Comparison of ENCODE assay signal across 10 mouse cellular contexts in the genomic region with DNA sequence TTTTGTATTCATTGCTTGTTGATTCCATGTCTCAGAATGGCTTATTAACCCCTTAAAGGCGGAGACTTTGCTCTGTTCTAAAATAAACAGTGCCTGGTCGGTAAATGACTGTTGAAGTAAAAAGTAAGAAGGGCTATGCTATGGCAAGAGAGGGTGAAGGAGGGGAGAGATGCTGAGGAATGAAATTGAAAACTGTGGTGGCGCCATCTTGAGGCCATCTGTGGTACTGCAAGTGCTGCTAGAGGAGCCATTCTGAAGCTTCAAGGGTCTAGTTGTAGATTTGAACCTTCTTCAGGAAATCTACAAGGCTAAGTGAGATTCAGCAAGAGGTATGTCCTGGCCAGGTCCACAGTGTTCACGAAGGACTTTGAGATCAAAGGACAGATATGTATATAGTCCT. TPM values are rescaled to one million over a fixed set of nuclear protein-coding genes. Genes with fewer than 3 reads are reported as not detected.
DNase-seq lines count a peak whose midpoint lies in the region; ATAC-seq and TF ChIP-seq lines count a peak whose summit lies in the region.
"Had no signal": no experiment of that assay in that cellular context is flagged by ENCODE, and none has a peak within 500 bp of the region (broad histone marks: within the 10 kb centered on the region; RNA-seq: fewer than 3 reads in every experiment).

No protein-coding gene starts in this region.

- WGBS in heart, adult 2 months: 20% methylated on average over 4 of the region's 4 CpGs
- 14% methylated on average over 4 of the region's 4 CpGs for WGBS in heart, embryonic 10.5 days
- whole genome bisulfite sequencing in embryonic facial prominence, embryonic 11.5 days: 5% methylated on average over 4 of the region's 4 CpGs

- no peak for TF ChIP-seq POLR2A in heart, adult 2 months (IDR thresholded peaks at IDR 0.05; ENCODE audit: insufficient read depth, low read depth, low read length)

- H3K36me3 ChIP-seq in heart, adult 2 months (ENCODE audit: control insufficient read depth, insufficient read depth, low read length): no peaks in the 10 kb centered on the region
- peaks cover 34% of the 10 kb centered on the region; the same call in 1 of the 2 replicates for H3K36me3 ChIP-seq in heart, embryonic 10.5 days
- no peaks in the 10 kb centered on the region for H3K36me3 ChIP-seq in embryonic facial prominence, embryonic 11.5 days (replicated peaks; ENCODE audit: control insufficient read depth, insufficient read depth, low read depth, low read length)

- TF ChIP-seq CTCF in heart, adult 2 months (IDR thresholded peaks at IDR 0.05): no peak

- no peak for ATAC-seq in embryonic facial prominence, embryonic 11.5 days (replicated peaks; ENCODE audit: insufficient number of reproducible peaks, low FRiP score, low TSS enrichment, low read depth)
- ATAC-seq in megakaryocyte, adult 5-6 weeks (ENCODE audit: poor library complexity, severe bottlenecking): peak; percentile 54

- H3K27ac ChIP-seq in heart, adult 2 months: no peak overlapping the region
- H3K27ac ChIP-seq in heart, embryonic 10.5 days: no peak overlapping the region
- H3K27ac ChIP-seq in embryonic facial prominence, embryonic 11.5 days (replicated peaks; ENCODE audit: low read depth, low read length): no peak overlapping the region
- H3K27ac ChIP-seq: embryonic facial prominence, embryonic 15.5 days; lung, embryonic 15.5 days had no signal

- H3K4me2 ChIP-seq in embryonic facial prominence, embryonic 11.5 days (ENCODE audit: low read depth, low read length): no peak overlapping the region
- H3K4me2 ChIP-seq: embryonic facial prominence, embryonic 15.5 days; lung, embryonic 15.5 days had no signal

- TF ChIP-seq EP300 in heart, adult 2 months (IDR thresholded peaks at IDR 0.05; ENCODE audit: insufficient read depth, low read depth, low read length): no peak

- peaks cover under 1% of the 10 kb centered on the region for H3K4me1 ChIP-seq in heart, adult 2 months (ENCODE audit: control insufficient read depth, insufficient read depth, low read length)
- peaks cover 6% of the 10 kb centered on the region; the same call in 1 of the 2 replicates for H3K4me1 ChIP-seq in heart, embryonic 10.5 days
- H3K4me1 ChIP-seq in embryonic facial prominence, embryonic 11.5 days (ENCODE audit: control insufficient read depth, insufficient read depth, low read length): no peaks in the 10 kb centered on the region; the same call in 1 of the 2 replicates
- H3K4me1 ChIP-seq: lung, embryonic 15.5 days had no signal

- peak; percentile 31 to 73 for DNase-seq in heart, adult 2 months
- DNase-seq in heart, embryonic 10.5 days (ENCODE audit: low spot score): no peak
- DNase-seq in CD4-positive helper T cell, adult 2 months (ENCODE audit: low read depth, low spot score): peak; percentile 16
- DNase-seq in adrenal gland, postnatal 36 days: peak; percentile 48 to 67
- peak; percentile 77 for DNase-seq in embryonic facial prominence, embryonic 11.5 days (ENCODE audit: low spot score)
- DNase-seq in layer of hippocampus, adult 18-20 months (ENCODE audit: low spot score in 2 of 2): peak; percentile 61 to 84
- peak; percentile 44 for DNase-seq in testis, postnatal 14 days (ENCODE audit: low spot score)

- no peak overlapping the region for H3K9ac ChIP-seq in heart, adult 2 months (ENCODE audit: low read depth, low read length)
- H3K9ac ChIP-seq in embryonic facial prominence, embryonic 11.5 days (replicated peaks; ENCODE audit: low read length): no peak overlapping the region
- H3K9ac ChIP-seq: embryonic facial prominence, embryonic 15.5 days; lung, embryonic 15.5 days had no signal

- no peak overlapping the region for H3K4me3 ChIP-seq in heart, adult 2 months
- H3K4me3 ChIP-seq in heart, embryonic 10.5 days: no peak overlapping the region
- H3K4me3 ChIP-seq in embryonic facial prominence, embryonic 11.5 days (ENCODE audit: low read depth, low read length): no peak overlapping the region
- H3K4me3 ChIP-seq: embryonic facial prominence, embryonic 15.5 days; lung, embryonic 15.5 days had no signal

- intact Hi-C loops in heart, adult 2 months (cut with DNase I): loop anchor here (2.0 to 5.0 kb wide), 2 partner anchors 62 to 188 kb away; no protein-coding TSS in a partner anchor

- no peaks in the 10 kb centered on the region for H3K9me3 ChIP-seq in heart, embryonic 10.5 days
- no peaks in the 10 kb centered on the region for H3K9me3 ChIP-seq in embryonic facial prominence, embryonic 11.5 days (replicated peaks; ENCODE audit: control insufficient read depth, low read length)
- H3K9me3 ChIP-seq: embryonic facial prominence, embryonic 15.5 days; lung, embryonic 15.5 days had no signal

- H3K79me2 ChIP-seq in heart, adult 2 months (replicated peaks; ENCODE audit: control insufficient read depth, insufficient read depth, low read length): no peaks in the 10 kb centered on the region

- no peaks in the 10 kb centered on the region for H3K27me3 ChIP-seq in heart, adult 2 months (ENCODE audit: control insufficient read depth, insufficient read depth, low read length)
- peaks cover 43% of the 10 kb centered on the region for H3K27me3 ChIP-seq in heart, embryonic 10.5 days (ENCODE audit: insufficient read depth, poor library complexity, severe bottlenecking)
- no peaks in the 10 kb centered on the region for H3K27me3 ChIP-seq in embryonic facial prominence, embryonic 11.5 days (ENCODE audit: control insufficient read depth, insufficient read depth, low read length)
- H3K27me3 ChIP-seq: lung, embryonic 15.5 days had no signal

RNA-seq across cellular contexts. Expression of gene Shank3, which starts 30.9 kb away (rescaled TPM):
- total RNA-seq in heart, adult 2 months (2021): 10 to 100 TPM; 44.3 to 52.2 TPM
- polyA plus RNA-seq in heart, adult 2 months (2012; rRNA removed): 29.6 and 31.0 TPM in 2 replicates
- polyA plus RNA-seq in heart, embryonic 10.5 days (2016; fragmentation: Nextera tagmentation; extraction: Ambion mirVana): 2.1 and 2.6 TPM in 2 replicates
- total RNA-seq in adrenal gland, postnatal 36 days (2021): 10 to 100 TPM; 30.7 to 51.0 TPM
- polyA plus RNA-seq in embryonic facial prominence, embryonic 11.5 days (2014; fragmentation: Nextera tagmentation; extraction: Ambion mirVana): 1.5 and 1.6 TPM in 2 replicates
- 100 to 1,000 TPM; 232 to 243 TPM for total RNA-seq in layer of hippocampus, adult 18-20 months (2021)
- total RNA-seq in megakaryocyte, adult 5-6 weeks (2015): 0.09 and 0.11 TPM in 2 replicates
- not detected in 2 replicates for total RNA-seq in megakaryocyte, adult 5-6 weeks (2017)

RNA-seq across cellular contexts. Expression of gene Acr, which starts 37.8 kb away (rescaled TPM):
- total RNA-seq in heart, adult 2 months (2021): under 1 TPM in 1 of 2 experiments, not detected in 1; 0.57 TPM
- 1.4 and 1.6 TPM in 2 replicates for polyA plus RNA-seq in heart, adult 2 months (2012; rRNA removed)
- 0.16 and 0.17 TPM in 2 replicates for polyA plus RNA-seq in heart, embryonic 10.5 days (2016; fragmentation: Nextera tagmentation; extraction: Ambion mirVana)
- not detected for total RNA-seq in adrenal gland, postnatal 36 days (2021)
- polyA plus RNA-seq in embryonic facial prominence, embryonic 11.5 days (2014; fragmentation: Nextera tagmentation; extraction: Ambion mirVana): 0.24 TPM in 1 of 2 replicates, not detected in the other
- total RNA-seq in layer of hippocampus, adult 18-20 months (2021): 1 to 10 TPM in 1 of 2 experiments, under 1 TPM in 1; 0.66 to 1.0 TPM
- total RNA-seq in megakaryocyte, adult 5-6 weeks (2015): not detected in 2 replicates
- not detected in 2 replicates for total RNA-seq in megakaryocyte, adult 5-6 weeks (2017)

RNA-seq across cellular contexts. Expression of gene Arsa, which starts 53.1 kb away (rescaled TPM):
- 10 to 100 TPM; 11.1 to 13.5 TPM for total RNA-seq in heart, adult 2 months (2021)
- polyA plus RNA-seq in heart, adult 2 months (2012; rRNA removed): 19.5 and 22.1 TPM in 2 replicates
- 14.2 and 14.3 TPM in 2 replicates for polyA plus RNA-seq in heart, embryonic 10.5 days (2016; fragmentation: Nextera tagmentation; extraction: Ambion mirVana)
- 10 to 100 TPM; 20.7 to 22.4 TPM for total RNA-seq in adrenal gland, postnatal 36 days (2021)
- polyA plus RNA-seq in embryonic facial prominence, embryonic 11.5 days (2014; fragmentation: Nextera tagmentation; extraction: Ambion mirVana): 7.5 and 9.3 TPM in 2 replicates
- total RNA-seq in layer of hippocampus, adult 18-20 months (2021): 10 to 100 TPM; 28.1 to 29.6 TPM
- total RNA-seq in megakaryocyte, adult 5-6 weeks (2015): 9.2 and 10.1 TPM in 2 replicates
- total RNA-seq in megakaryocyte, adult 5-6 weeks (2017): 11.1 and 14.1 TPM in 2 replicates

Comparison
In these comparisons a context has a peak if more than half of its experiments do, and no peak if none do; other contexts are left out.
1. RNA of gene Shank3, which starts 30.9 kb away (total RNA-seq): 232 to 243 TPM in layer of hippocampus, adult 18-20 months, 44.3 to 52.2 TPM in heart, adult 2 months and 30.7 to 51.0 TPM in adrenal gland, postnatal 36 days; 0.09 to 0.11 TPM in megakaryocyte, adult 5-6 weeks; every median in the first group is over 10 times any median in the second.